Mouse (Mus musculus) T-helper 2 cell (primary cell): ENCODE results near the gene Rbms1.
"Not testable (repeated sequence)": the region's sequence is repeated elsewhere in the genome, so short reads cannot be mapped to it uniquely, and the experiment has no call there.

Experiments
- in situ Hi-C: fragments of 300-600 bp; cut with MboI, MseI; formaldehyde crosslinking; loops from one replicate; pipeline ENCODE4 v1.15.1; 2025; ENCODE audit warnings: high pct_unique_total_duplicates

Rbms1 gene

GRCm38 (mm10) chr2:60848478-60848877 lies 114.5 kb downstream of the Rbms1 start:
- in situ Hi-C loops: no loop called here

- in situ Hi-C loops: no loop called here
Observed at GRCm38 (mm10) chr2:60847984-60848383, 115.0 kb downstream of the Rbms1 start.

- in situ Hi-C loops: no loop called here
Observed at GRCm38 (mm10) chr2:60845316-60845894, 117.6 kb downstream of the Rbms1 start.

- in situ Hi-C loops: no loop called here
Observed at GRCm38 (mm10) chr2:60844259-60844658, 118.7 kb downstream of the Rbms1 start.

- in situ Hi-C loops: no loop called here
Observed at GRCm38 (mm10) chr2:60843633-60844032, 119.4 kb downstream of the Rbms1 start.

- in situ Hi-C loops: no loop called here
Observed at GRCm38 (mm10) chr2:60842976-60843375, 120.0 kb downstream of the Rbms1 start.

- in situ Hi-C loops: no loop called here
Observed at GRCm38 (mm10) chr2:60840922-60841321, 122.1 kb downstream of the Rbms1 start.

DNA sequence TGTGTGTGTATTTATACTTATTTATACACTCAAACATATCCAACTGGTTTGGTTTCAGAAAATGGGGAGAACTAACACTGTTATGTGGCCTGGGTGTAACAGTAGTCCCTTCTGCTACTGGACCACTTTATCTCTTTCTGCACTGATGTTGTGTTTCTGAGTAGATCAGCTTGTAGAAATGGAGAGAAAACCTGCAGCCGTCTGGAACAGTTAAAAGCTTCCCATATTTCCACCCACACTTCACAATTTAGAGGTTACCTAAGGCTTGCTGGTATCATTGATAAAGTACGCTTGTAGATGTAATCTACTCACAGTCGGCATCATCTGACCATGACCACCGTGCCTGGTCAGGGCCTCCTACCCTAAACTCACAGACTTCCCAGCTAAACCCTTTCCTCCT lies 123.5 kb downstream of the Rbms1 start:
- in situ Hi-C loops: no loop called here

- in situ Hi-C loops: no loop called here
Observed at GRCm38 (mm10) chr2:60838856-60839255, 124.1 kb downstream of the Rbms1 start.

DNA sequence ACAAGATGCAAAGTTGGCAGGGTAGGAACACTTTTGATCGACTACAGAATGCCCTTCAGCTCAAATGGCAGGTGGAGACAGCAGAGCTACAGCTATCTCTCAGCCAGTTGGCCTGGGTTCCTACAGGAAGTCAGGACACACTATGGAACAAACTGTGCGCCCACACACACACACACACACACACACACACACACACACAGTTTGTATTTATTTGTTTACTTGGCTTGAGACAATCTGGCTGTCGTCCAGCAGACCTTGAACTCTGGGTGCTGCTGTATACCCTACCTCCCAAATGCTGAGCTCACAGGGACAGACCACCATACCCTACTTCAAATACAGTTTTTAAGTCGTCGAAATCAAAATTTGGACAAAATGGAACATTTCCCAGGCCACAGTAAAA lies 125.4 kb downstream of the Rbms1 start:
- in situ Hi-C loops: no loop called here

DNA sequence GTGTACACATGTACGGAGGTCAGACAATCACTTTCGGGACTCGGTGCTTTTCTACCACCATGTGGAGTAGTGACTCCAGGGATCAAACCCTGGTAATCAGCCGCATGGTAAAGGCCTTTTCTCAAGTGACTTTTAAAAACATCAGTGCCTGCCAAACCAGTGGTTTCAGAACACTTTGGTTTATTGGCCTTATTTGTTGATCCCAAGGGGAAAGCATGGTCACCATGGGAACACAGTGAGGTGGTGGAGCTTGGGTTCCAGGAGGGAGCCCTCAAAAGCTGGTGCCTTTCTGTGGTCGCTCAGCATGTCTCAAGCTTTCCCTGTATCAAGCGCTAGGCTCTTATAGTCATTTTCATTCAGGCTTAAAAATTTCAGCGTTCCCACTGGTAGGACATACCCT lies 126.8 kb downstream of the Rbms1 start:
- in situ Hi-C loops: no loop called here

DNA sequence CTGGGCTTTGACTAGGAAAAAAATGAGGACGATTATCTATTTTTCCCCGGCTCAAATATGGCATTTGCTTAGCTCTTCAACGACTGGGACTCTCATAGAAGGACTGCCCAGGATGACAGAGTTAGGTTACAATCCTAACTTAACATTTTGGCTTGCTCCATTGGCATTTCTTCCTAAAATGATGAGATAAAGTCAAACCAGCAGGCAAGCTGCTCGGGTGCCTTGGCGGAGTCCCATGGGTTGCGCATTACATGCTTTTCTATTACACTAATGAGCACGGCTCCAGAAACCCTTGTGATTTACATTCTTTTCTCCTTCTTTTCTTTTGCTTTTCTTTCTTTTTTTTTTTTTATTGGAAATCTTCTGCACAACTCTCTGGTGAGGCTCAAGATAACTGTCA lies 128.7 kb downstream of the Rbms1 start:
- in situ Hi-C loops: no loop called here

- in situ Hi-C loops: no loop called here
Observed at GRCm38 (mm10) chr2:60832254-60832653, 130.7 kb downstream of the Rbms1 start.

GRCm38 (mm10) chr2:60830464-60830863 lies 132.5 kb downstream of the Rbms1 start:
- in situ Hi-C loops: not testable (repeated sequence)

DNA sequence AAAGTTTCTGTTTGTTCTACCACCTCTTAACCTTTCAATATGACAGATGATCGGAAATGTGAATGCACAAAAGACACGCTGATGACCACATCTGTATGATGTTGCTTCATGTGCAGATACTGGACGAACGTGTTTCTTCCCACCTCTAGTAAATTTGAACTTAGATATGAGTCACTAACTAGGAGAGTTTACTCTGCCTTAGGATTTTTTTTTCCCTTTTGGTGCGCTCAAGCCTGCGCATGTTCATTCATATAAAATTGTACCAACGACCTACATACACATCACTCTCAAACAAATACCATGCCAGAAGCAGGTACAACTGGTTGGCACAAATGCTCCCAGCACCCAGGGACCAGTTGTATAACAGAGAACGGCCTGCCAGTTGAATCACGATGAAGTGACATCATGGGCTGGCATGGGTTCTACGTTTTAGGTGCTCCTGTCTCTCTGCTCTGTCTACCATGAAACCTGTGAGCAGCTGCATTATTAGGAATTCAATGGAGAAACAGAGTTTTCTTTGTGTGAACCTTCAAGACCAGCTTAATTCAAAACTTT lies 134.0 kb downstream of the Rbms1 start:
- in situ Hi-C loops: no loop called here

- in situ Hi-C loops: no loop called here
Observed at GRCm38 (mm10) chr2:60827152-60827428, 135.9 kb downstream of the Rbms1 start.

DNA sequence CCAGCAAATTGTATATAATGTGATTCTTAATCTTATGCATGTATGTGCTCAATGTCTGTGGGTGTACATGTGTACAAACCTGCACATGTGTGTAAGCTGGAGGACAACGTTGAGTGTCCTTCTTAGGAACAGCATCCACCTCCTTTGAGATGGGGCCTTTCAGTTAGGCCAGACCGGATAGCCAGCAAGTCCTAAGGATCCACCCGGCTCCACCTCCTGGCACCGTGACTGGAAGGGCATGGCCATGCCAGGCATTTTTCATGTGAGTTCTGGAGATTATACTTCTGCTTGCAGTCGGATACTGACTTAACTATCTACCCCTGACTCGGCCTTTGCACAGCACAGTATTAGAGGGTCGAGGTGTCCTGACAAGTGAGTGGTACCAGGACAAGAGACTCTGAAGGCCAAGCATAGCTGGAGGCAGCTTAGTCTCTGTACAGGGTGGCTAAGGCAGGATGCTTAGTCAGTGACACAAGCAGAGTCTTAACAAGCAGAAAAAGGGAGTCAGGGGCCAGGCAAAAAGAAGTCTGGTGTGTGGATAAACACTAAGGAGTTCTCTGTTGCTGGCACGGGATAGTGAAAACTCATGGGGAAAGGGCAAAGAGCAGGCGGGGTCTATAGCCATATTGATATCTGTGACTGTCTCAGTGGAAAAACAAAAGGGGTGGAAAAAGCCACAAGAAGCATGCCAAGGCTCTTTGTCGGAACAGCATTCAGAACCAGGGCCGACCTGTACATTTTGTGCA lies 136.4 kb downstream of the Rbms1 start:
- in situ Hi-C loops: no loop called here

GRCm38 (mm10) chr2:60825690-60826089 lies 137.3 kb downstream of the Rbms1 start:
- in situ Hi-C loops: no loop called here

- in situ Hi-C loops: no loop called here
Observed at GRCm38 (mm10) chr2:60821635-60822034, 141.4 kb downstream of the Rbms1 start.

GRCm38 (mm10) chr2:60818632-60819031 lies 144.4 kb downstream of the Rbms1 start:
- in situ Hi-C loops: no loop called here

GRCm38 (mm10) chr2:60816307-60816706 lies 146.7 kb downstream of the Rbms1 start:
- in situ Hi-C loops: no loop called here

- in situ Hi-C loops: no loop called here
Observed at GRCm38 (mm10) chr2:60814788-60815187, 148.2 kb downstream of the Rbms1 start.

- in situ Hi-C loops: no loop called here
Observed at GRCm38 (mm10) chr2:60812949-60813348, 150.0 kb downstream of the Rbms1 start.
